Mouse (Mus musculus) cerebellum, adult 2 months (tissue): ENCODE data around the gene Frmd5.

Source experiments
- CTCF ChIP-seq: fragments of 200-500 bp; IDR thresholded peaks from 2 replicates; pipeline ENCODE4 v1.5.1; 2011; ENCODE audit warnings: low read depth, mild to moderate bottlenecking, control low read depth, low read length, moderate library complexity, borderline replicate concordance; ENCODE audit not compliant: insufficient read depth
- POLR2A ChIP-seq: fragments of 200-500 bp; IDR thresholded peaks from 2 replicates; pipeline ENCODE4 v1.6.1; 2011; ENCODE audit warnings: low read length, control low read depth, borderline replicate concordance; ENCODE audit not compliant: insufficient read depth

GRCm38 (mm10) chr2:121594660-121595291 lies 212.1 kb downstream of the Frmd5 start:
- TF ChIP-seq CTCF (no peak), POLR2A (no peak)
